Mouse (Mus musculus) adrenal gland (tissue): ENCODE data around the gene Rnf128.
"Not testable (repeated sequence)": the region's sequence is repeated elsewhere in the genome, so short reads cannot be mapped to it uniquely, and the experiment has no call there.

ENCODE experiments used
- intact Hi-C: fragments of 180-260 bp; cut with DNase I; formaldehyde crosslinking; loops from one replicate; pipeline ENCODE4 v1.15.1; 2025
- long read RNA-seq, 2 experiments: library from polyadenylated mRNA; unstranded; transcript quantifications; one replicate each; pipeline ENCODE4 v2.0.0; 2020; ENCODE audit warnings: borderline replicate concordance in 1 of 2; ENCODE audit not compliant: insufficient replicate concordance in 1 of 2

Gene Rnf128
- long read RNA-seq, experiment 1, transcript Rnf128-201 (7 exons, 2,750 nt), result major isoform, 93 of 97 reads
- long read RNA-seq, experiment 1, partial matches to known transcripts, result 3 of 97 reads
- long read RNA-seq, experiment 1, other reads (novel, unspliced or antisense), result 1 of 97 reads
- long read RNA-seq, experiment 2, transcript Rnf128-201 (7 exons, 2,750 nt), result major isoform, 69 of 73 reads
- long read RNA-seq, experiment 2, partial matches to known transcripts, result 2 of 73 reads
- long read RNA-seq, experiment 2, other reads (novel, unspliced or antisense), result 2 of 73 reads

GRCm38 (mm10) chrX:139562925-139563461 is at the start of gene Rnf128:
TSS of gene Rnf128 (plus strand) at chrX:139563316.
- intact Hi-C loops, result no loop called here

DNA sequence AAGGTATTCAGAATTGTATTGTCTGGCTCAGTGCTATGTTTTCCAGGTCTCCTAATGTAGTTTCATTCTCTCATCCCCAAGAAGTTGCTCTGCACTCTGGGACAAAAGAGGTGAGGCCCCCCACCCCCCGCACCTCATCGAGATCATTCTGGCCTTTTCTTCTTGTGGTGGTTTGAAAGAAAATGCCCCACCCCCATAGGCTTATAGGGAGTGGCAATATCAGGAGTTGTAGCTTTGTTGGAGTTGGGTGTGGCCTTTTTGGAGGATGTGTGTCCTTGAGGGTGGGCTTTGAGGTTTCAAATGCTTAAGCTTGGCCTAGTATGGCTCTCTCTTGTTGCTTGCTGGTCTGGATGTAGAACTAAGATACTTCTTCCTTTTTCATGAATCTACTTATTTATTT is 47.0 kb upstream of the Rnf128 start:
- intact Hi-C loops, result no loop called here

DNA sequence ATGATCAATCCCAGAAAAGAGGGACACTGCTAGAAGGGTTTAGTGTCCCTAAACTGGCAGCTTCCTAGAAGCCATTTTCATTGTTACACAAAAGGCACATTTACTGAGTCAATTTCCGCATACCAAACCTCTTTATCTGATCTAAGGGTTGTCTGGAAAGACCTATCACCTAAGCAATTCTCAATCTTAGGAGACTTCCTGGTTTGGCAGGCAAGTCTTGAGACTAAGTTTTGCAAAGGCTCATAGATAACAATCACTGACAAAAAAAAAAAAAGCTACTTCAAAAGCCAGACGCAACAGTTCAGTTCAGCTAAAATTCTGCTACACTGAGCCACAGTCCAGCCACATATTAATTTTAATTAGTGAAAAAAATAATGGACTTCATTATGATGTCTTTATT is 43.9 kb upstream of the Rnf128 start:
- intact Hi-C loops, result no loop called here

DNA sequence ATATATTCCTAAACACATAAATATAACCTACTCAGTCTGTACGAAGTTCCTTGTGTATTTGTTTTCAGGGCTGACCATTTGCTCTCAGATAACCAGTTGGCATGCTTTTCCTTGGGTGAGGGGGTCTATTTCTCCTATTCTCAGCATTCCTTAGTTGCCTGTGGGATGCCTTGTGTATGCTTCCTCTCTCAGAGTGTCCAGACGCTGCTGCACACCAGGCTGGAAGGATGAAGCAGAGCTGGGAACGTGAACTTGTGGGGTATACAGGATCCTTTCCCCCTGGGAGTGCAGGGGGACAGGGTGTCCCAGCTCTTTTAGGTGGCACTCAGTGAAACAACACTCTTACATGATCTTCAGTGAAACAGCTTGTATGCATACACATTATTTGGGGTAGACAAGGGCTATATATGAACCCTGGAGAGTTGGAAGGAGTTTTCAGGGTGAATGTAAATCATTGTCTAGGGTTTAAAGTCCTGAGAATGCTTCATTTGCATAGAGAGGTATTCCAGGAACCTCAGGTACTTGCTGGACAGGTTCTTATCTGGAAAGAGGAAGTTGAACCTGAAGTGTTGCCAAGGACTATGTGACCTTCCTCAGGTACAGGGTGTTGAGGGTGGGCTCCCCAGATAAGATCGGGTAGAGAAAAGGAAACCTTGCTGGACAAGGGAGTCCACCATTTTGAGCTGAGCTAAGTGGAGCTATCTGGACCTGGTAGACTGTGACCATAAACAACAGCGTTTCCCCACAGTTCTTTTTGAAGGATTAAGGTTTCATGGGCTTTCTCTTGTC is 38.6 kb upstream of the Rnf128 start:
- intact Hi-C loops, result no loop called here

DNA sequence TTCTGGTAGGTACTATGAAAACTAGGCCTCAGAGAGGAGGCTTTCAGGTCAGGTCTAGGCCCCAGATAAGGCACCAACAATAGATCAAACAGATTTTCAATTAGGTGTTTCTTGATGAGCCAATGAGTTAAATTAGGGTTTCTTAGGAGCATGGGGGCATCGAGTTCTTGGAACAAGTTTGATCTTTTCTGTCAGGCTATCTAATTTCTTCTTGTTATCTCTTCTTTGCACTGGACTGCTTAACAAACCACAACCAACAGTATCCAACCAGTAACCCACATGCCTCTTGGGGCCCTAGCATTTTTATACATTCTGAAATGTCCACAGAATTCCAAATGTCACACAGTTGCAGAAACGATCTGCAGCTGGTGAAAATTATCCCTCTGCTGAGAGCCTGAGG is 37.4 kb upstream of the Rnf128 start:
- intact Hi-C loops, result no loop called here

DNA sequence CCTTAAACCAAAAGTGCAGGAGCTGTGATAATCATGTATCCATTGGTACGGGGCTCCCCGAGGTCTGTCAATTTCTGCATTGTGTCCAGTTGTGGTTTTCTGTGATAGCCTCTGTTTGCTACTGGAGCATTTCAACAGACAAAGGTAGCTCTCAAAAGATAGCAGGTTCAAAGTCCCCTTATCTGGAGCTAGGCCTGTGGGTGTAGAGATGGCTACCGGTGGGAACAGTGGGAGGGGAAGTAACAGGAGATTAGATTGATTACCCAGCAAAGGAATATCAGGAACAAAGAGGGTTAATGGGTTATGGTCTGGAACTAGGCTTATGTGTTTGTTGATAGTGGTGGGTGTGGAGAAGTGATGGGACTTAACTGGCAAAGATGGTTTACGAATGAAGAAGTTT is 36.1 kb upstream of the Rnf128 start:
- intact Hi-C loops, result no loop called here

DNA sequence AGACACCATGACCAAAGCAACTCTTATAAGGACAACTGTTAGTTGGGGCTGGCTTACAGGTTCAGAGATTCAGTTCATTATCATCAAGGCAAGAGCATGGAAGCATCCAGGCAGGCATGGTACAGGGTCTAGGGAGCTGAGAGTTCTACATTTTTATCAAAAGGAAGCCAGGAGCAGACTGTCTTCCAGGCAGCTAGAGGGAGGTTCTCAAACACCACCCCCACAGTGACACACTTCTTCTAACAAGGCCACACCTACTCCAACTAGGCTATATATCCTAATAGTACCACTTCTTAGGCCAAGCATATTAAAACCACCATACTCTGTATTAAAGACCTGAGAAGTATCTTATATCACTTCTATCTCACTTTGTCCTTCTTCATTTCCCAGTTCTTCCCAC is 33.4 kb upstream of the Rnf128 start:
- intact Hi-C loops, result no loop called here

- intact Hi-C loops, result no loop called here
Measured at GRCm38 (mm10) chrX:139532293-139532692, 30.8 kb upstream of the Rnf128 start.

- intact Hi-C loops, result no loop called here
Measured at GRCm38 (mm10) chrX:139537641-139538397, 25.3 kb upstream of the Rnf128 start.

- intact Hi-C loops, result no loop called here
Measured at GRCm38 (mm10) chrX:139543726-139544125, 19.4 kb upstream of the Rnf128 start.

- intact Hi-C loops, result no loop called here
Measured at GRCm38 (mm10) chrX:139550456-139550855, 12.7 kb upstream of the Rnf128 start.

- intact Hi-C loops, result no loop called here
Measured at GRCm38 (mm10) chrX:139552090-139552489, 11.0 kb upstream of the Rnf128 start.

- intact Hi-C loops, result no loop called here
Measured at GRCm38 (mm10) chrX:139562255-139562924, 726 bp upstream of the Rnf128 start.

DNA sequence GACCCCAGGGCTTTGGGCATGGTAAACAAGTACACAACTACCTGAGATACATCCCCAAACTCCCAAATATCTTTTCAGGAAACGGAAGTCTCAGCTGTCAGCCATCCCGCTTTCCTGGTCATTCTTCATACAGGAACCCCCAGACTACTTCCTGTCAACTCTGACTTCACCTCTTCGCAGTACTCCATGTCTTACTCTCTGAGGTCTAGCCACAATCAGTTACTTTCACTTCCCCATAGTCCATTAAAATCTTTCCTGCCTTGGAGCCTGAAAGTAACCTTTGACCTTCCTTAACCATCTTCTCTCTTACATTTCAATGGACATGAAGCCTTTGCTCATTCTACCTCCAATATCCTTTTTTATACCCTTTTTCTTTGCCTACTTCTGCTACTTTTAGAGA is 6.9 kb downstream of the Rnf128 start:
- intact Hi-C loops, result no loop called here

DNA sequence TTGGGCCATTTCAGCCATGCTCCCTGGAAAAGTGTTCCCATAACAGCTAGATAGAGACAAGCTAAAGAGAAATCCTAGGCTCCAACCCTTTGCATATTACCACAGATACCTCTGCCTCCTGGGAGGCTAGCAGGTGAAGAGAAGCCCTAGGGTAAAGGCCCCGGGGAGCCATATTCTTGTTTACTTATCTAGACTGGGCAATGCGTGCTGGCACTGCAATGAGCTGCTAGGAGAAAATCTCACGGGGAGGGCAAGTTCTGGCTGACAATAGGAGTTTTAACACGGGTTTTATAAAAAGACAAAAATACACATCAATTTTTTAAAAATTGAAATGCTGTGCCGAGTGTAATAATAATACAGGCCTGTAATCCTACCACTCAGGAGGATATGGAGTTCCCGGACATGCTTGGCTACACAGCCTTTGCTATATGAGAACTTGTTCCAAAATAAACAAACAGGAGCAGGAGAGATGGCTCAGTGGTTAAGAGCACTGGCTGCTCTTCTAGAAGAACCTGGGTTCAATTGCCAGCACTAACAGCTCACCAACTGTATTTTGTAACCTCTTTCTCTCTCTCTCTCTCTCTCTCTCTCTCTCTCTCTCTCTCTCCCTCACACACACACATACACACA is 15.6 kb downstream of the Rnf128 start:
- intact Hi-C loops, result no loop called here

DNA sequence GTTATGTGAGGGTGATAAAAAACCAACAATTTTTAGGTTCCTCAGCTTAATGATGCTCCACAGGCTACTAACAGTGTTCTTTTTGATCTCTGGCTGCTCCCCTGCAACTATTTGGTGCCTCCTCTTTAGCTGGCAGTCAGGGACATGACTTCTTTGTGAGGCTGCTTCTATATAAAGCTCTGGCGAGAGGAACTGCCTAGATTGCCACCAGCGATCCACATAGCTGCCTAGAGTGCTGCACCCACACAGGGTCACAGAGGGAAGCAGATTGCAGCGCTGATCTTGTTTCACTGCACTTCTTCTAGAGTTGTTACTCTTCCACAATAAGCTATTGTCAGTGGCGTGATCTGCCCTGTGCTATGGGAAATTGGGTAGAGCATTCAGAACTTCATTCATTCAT is 20.5 kb downstream of the Rnf128 start:
- intact Hi-C loops, result no loop called here

GRCm38 (mm10) chrX:139586676-139587075 is 23.6 kb downstream of the Rnf128 start:
- intact Hi-C loops, result not testable (repeated sequence)

- intact Hi-C loops, result no loop called here
Measured at GRCm38 (mm10) chrX:139596404-139596803, 33.3 kb downstream of the Rnf128 start.

- intact Hi-C loops, result no loop called here
Measured at GRCm38 (mm10) chrX:139610033-139610764, 47.1 kb downstream of the Rnf128 start.

GRCm38 (mm10) chrX:139610765-139611300 is 47.7 kb downstream of the Rnf128 start:
- intact Hi-C loops, result no loop called here
